Mouse (Mus musculus): ENCODE results near the gene Ift22. TPM values are rescaled to one million over a fixed set of nuclear protein-coding genes. Genes with fewer than 3 reads are reported as not detected.

Ift22 gene
- polyA plus RNA-seq, 1 experiment from 2014 or later: 32.7 TPM

DNA sequence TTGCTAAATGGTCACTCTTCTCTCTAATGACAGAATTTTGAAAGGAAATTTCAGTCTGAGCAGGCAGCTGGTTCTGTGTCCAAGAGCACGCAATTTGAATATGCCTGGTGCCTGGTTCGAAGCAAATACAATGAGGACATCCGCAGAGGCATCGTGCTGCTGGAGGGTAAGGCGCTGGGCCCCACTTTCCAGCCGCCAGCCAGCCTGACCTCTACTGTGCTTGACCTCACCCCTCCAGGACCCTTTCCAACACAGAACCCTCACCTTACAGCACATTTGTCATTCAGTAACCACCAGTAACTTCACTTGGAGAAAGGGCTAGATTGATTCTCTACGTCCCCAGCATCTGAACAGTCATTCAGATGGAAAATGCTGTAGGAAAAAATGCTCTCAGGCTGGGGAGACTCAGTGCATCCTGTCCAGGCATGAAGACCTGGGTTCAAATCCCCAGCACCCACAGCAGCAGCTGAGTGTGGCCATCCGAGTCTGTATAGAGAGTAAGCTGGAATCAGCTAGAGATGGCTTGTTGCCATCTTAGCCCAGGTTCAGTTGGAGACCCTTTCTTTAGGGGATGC is 55.1 kb downstream of the Ift22 start:
- H3K36me3 ChIP-seq: peaks cover 37% of the 10 kb centered on the region
- ATAC-seq (ENCODE audit: extremely low read depth, insufficient number of reproducible peaks, low FRiP score, low TSS enrichment): no peak
- no peaks in the 10 kb centered on the region for H3K9me3 ChIP-seq
- 71% methylated on average over 8 of the region's 8 CpGs for WGBS
- H3K27me3 ChIP-seq (replicated peaks): no peaks in the 10 kb centered on the region
- H3K9ac ChIP-seq: peak overlapping the region; percentile 93
- peak overlapping the region; percentile 85 for H3K27ac ChIP-seq (replicated peaks)
- H3K4me3 ChIP-seq: peak overlapping the region; percentile 78
- H3K4me1 ChIP-seq: peaks cover 53% of the 10 kb centered on the region
- peak overlapping the region; percentile 91 for H3K4me2 ChIP-seq

Other genes with a start within 250 kb of the Ift22 start
- not detected in 2 replicates for gene Myl10, start 215.0 kb upstream of the Ift22 start, polyA plus RNA-seq (2015; fragmentation: Nextera tagmentation; extraction: Ambion mirVana)
- 20.2 and 21.8 TPM in 2 replicates for gene Col26a1, start 24.9 kb upstream of the Ift22 start, polyA plus RNA-seq (2015; fragmentation: Nextera tagmentation; extraction: Ambion mirVana)
- gene Fis1, start 45.1 kb downstream of the Ift22 start, polyA plus RNA-seq (2015; fragmentation: Nextera tagmentation; extraction: Ambion mirVana): 249 and 252 TPM in 2 replicates
- gene Cldn15, start 58.5 kb downstream of the Ift22 start, polyA plus RNA-seq (2015; fragmentation: Nextera tagmentation; extraction: Ambion mirVana): 3.8 and 4.3 TPM in 2 replicates
- 43.2 and 45.6 TPM in 2 replicates for gene Plod3, start 78.9 kb downstream of the Ift22 start, polyA plus RNA-seq (2015; fragmentation: Nextera tagmentation; extraction: Ambion mirVana)
- 79.8 and 81.9 TPM in 2 replicates for gene Znhit1, start 79.9 kb downstream of the Ift22 start, polyA plus RNA-seq (2015; fragmentation: Nextera tagmentation; extraction: Ambion mirVana)
- gene Vgf, start 118.2 kb downstream of the Ift22 start, polyA plus RNA-seq (2015; fragmentation: Nextera tagmentation; extraction: Ambion mirVana): 0.11 and 0.16 TPM in 2 replicates
- gene Ap1s1, start 138.0 kb downstream of the Ift22 start, polyA plus RNA-seq (2015; fragmentation: Nextera tagmentation; extraction: Ambion mirVana): 140 and 147 TPM in 2 replicates
- gene Serpine1, start 164.1 kb downstream of the Ift22 start, polyA plus RNA-seq (2015; fragmentation: Nextera tagmentation; extraction: Ambion mirVana): 0.74 and 0.92 TPM in 2 replicates
- gene Trim56, start 208.1 kb downstream of the Ift22 start, polyA plus RNA-seq (2015; fragmentation: Nextera tagmentation; extraction: Ambion mirVana): 4.9 and 6.9 TPM in 2 replicates
- 0.11 TPM in 1 of 2 replicates, not detected in the other for gene Muc3, start 241.2 kb downstream of the Ift22 start, polyA plus RNA-seq (2015; fragmentation: Nextera tagmentation; extraction: Ambion mirVana)

Measured in heart, embryonic 13.5 days (tissue).